Mouse (Mus musculus): ENCODE results near the gene Brms1. TPM values are rescaled to one million over a fixed set of nuclear protein-coding genes. Genes with fewer than 3 reads are reported as not detected.
"Not testable (repeated sequence)": the region's sequence is repeated elsewhere in the genome, so short reads cannot be mapped to it uniquely, and the experiment has no call there.

The Brms1 gene
- polyA plus RNA-seq, 1 experiment: 40.4 TPM

- no peak overlapping the region for H3K4me3 ChIP-seq (replicated peaks; ENCODE audit: extremely low read depth, low read depth, low read length)
- 68% methylated on average over 24 of the region's 24 CpGs for WGBS
- TF ChIP-seq POLR2A (IDR thresholded peaks at IDR 0.05; ENCODE audit: borderline replicate concordance, extremely low read depth, low read depth, low read length) (no peak), CTCF (IDR thresholded peaks at IDR 0.05; ENCODE audit: insufficient read depth, low read length) (no peak)
- H3K4me1 ChIP-seq (ENCODE audit: control insufficient read depth, insufficient read depth, low read length): no peaks in the 10 kb centered on the region; the same call in 1 of the 2 replicates
- no peak for DNase-seq
Measured at GRCm38 (mm10) chr19:5082596-5082995, 41.4 kb downstream of the Brms1 start.

DNA sequence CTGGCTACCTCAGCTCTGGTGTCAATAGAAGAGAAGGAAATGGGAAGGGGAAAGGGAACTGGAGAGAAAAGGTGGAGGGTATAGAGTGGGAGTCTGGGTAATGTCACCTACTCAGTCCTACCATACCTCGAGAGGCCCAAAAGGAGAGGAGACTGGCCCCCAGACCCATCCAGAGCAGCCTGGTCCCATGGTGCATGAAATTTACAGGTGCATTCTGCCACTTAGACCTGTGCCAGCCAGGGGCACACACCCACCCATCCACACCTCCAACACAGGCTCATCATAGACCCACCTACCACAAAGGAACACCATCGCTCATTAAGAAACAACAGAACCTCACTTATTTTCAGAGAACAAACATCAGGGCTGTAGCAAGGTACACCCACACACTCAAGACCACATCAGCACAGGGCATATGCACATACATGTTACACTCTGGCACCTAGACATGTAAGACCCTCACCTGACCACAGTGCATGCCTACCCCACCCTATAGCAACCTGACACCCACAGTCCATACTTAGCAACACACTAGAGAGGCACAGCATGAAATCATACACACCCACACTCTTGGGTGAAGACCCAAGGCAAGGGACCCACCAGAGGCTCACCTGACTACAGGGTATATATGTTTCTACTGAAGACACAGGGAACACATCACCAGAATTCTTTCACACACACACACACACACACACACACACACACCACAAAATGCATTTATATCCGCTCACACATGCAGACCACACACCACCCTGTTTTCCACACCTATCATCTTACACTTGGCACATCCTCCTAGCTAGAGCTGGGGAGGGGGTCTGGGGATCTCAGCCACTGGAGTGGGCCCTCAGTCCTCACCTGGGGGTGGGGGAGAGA, 43.0 kb downstream of the Brms1 start:
- no peak for DNase-seq
- 61% methylated on average over 3 of the region's 3 CpGs for WGBS
- Histone ChIP-seq H3K4me3 (replicated peaks; ENCODE audit: extremely low read depth, low read depth, low read length) (no peak overlapping the region), H3K4me1 (ENCODE audit: control insufficient read depth, insufficient read depth, low read length) (peaks cover 4% of the 10 kb centered on the region)
- no peak for TF ChIP-seq CTCF (IDR thresholded peaks at IDR 0.05; ENCODE audit: insufficient read depth, low read length)
- TF ChIP-seq POLR2A (IDR thresholded peaks at IDR 0.05; ENCODE audit: borderline replicate concordance, extremely low read depth, low read depth, low read length): no peak

GRCm38 (mm10) chr19:5084834-5085144, 43.6 kb downstream of the Brms1 start:
- Histone ChIP-seq H3K4me3 (replicated peaks; ENCODE audit: extremely low read depth, low read depth, low read length) (peak overlapping the region; percentile 52), H3K4me1 (ENCODE audit: control insufficient read depth, insufficient read depth, low read length) (peaks cover 5% of the 10 kb centered on the region)
- no peak for DNase-seq
- WGBS: 4% methylated on average over 15 of the region's 15 CpGs
- TF ChIP-seq POLR2A (IDR thresholded peaks at IDR 0.05; ENCODE audit: borderline replicate concordance, extremely low read depth, low read depth, low read length): no peak
- TF ChIP-seq CTCF (IDR thresholded peaks at IDR 0.05; ENCODE audit: insufficient read depth, low read length): no peak

DNA sequence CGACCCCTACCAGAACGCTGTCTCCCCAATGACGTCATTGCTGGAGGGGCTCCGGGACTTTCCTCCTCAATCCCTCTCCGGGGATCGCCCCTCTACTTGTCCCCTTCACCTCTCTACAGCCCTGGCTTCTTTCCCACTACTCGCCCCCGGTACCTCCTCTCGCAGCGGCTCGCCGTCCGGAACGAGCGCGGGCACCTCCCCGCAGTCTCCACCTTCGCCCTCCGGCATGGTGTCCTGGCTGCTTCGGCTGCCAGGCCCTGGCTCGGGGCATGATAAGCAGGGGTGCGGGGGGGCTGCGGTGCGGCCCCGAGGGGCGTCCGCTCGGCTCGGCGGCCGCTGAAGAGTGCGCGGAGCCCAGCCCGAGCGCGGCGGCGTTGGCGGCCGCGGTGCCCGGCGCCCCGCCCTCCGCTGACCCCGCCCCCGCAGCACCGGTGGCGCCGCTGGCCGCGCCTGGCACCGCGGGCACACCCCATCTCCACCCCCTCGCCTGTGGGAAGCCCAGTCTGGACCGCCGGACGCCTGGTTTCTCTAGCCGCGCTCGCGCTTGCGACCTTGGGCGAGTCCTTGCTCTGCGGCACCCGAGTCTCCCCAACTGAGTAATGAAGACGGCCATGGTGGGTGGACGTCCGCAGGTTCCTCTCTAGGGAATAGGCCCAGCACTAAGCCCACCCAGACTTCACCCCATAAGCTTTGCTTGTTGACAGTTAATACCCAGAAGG, 44.1 kb downstream of the Brms1 start, which contains the start of gene Tmem151a:
Tmem151a (minus strand) TSS at position 387 of the 719 bp plus-strand sequence.
- peak within 1 kb of the TSS; percentile 52 for H3K4me3 ChIP-seq (replicated peaks; ENCODE audit: extremely low read depth, low read depth, low read length)
- peak; percentile 49 for DNase-seq
- peaks cover 5% of the 10 kb centered on the region for H3K4me1 ChIP-seq (ENCODE audit: control insufficient read depth, insufficient read depth, low read length)
- TF ChIP-seq CTCF (IDR thresholded peaks at IDR 0.05; ENCODE audit: insufficient read depth, low read length) (no peak), POLR2A (IDR thresholded peaks at IDR 0.05; ENCODE audit: borderline replicate concordance, extremely low read depth, low read depth, low read length) (no peak)
- under 1% methylated on average over 68 of the region's 69 CpGs for WGBS

- DNase-seq; H3K4me1 ChIP-seq (ENCODE audit: control insufficient read depth, insufficient read depth, low read length); H3K4me3 ChIP-seq (replicated peaks; ENCODE audit: extremely low read depth, low read depth, low read length): not testable (repeated sequence)
- 51% methylated on average over 4 of the region's 4 CpGs for WGBS
Measured at GRCm38 (mm10) chr19:5086533-5086932, 45.4 kb downstream of the Brms1 start.

DNA sequence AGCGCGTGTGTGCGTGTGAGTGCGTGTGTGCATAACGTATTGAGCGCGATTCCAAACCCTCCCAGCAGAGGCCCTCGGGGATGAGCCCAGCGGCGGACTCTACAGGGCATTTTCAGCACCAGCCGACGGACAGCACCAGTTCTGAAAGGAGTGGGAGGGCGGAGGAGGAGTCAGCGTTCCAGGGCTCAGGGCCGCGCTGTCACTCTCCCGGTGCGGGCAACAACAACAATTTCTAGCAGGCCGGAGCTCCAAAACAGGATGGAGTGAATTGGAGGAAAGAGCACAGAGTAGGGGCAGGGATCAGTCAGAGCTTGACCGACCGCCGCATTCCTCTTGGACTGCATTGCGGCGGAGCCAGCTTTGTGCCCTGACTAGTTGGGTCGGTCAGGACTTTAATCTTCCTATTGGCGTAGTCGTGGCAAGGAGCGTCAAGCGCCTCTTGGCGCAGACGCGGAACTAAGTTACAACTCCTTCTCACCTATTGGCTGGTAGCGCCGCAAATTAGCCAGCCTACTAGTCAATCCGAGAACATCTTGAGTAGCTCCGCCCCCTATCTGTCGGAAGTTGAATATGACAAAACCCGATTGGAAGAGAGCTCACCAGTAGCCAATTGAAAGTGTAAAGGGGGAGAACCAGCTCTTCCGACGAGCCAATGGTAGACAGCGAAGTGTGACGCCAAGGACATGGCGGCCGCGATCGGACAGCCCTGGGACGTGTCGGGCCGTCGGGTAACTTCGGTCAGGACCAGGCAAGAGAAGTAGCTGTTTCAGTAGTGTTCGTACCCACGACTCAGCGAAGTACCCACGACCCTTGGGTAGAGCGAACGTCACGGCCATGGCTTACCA, 47.0 kb downstream of the Brms1 start, which contains the start of gene Yif1a:
Yif1a (plus strand) TSS at position 655 of the 845 bp plus-strand sequence.
- TF ChIP-seq POLR2A (IDR thresholded peaks at IDR 0.05; ENCODE audit: borderline replicate concordance, extremely low read depth, low read depth, low read length) (peak; percentile 95), CTCF (IDR thresholded peaks at IDR 0.05; ENCODE audit: insufficient read depth, low read length) (peak; percentile 55)
- peaks cover 5% of the 10 kb centered on the region for H3K4me1 ChIP-seq (ENCODE audit: control insufficient read depth, insufficient read depth, low read length)
- WGBS: under 1% methylated on average over 58 of the region's 58 CpGs
- DNase-seq: peak; percentile 92
- H3K4me3 ChIP-seq (replicated peaks; ENCODE audit: extremely low read depth, low read depth, low read length): peak within 1 kb of the TSS; percentile 99

DNA sequence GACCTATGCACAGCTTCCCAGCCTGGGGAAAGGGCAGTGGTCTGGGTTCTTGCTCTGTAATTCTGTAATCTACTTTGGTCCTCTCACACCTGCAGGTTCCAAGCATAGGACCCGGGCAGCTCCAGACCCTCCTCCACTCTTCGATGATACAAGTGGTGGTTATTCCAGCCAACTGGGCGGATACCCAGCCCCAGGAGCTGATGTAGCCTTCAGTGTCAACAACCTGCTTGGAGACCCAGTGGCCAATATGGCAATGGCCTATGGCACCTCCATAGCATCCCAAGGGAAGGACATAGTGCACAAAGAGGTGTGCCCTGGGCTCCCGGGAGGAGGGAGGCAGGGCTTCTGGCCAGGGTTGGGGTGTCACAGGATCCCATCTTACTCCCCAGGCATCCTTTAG, 48.2 kb downstream of the Brms1 start:
- TF ChIP-seq POLR2A (IDR thresholded peaks at IDR 0.05; ENCODE audit: borderline replicate concordance, extremely low read depth, low read depth, low read length): no peak
- no peak for TF ChIP-seq CTCF (IDR thresholded peaks at IDR 0.05; ENCODE audit: insufficient read depth, low read length)
- Histone ChIP-seq H3K4me3 (replicated peaks; ENCODE audit: extremely low read depth, low read depth, low read length) (no peak overlapping the region), H3K4me1 (ENCODE audit: control insufficient read depth, insufficient read depth, low read length) (peaks cover 6% of the 10 kb centered on the region)
- DNase-seq: no peak
- 90% methylated on average over 4 of the region's 4 CpGs for WGBS

DNA sequence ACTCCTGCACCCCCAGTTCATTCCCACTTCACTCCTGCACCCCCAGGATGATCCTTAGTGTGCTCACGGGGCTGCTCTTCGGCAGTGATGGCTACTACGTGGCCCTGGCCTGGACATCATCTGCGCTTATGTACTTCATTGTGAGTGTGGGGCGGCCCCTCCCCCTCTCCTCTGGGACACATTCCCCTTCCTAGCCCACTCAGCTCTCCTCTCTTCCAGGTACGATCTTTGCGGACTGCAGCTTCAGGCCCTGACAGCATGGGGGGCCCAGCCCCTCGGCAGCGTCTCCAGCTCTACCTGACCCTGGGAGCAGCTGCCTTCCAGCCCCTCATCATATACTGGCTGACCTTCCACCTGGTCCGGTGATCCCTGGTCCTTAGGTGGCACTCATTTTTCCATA, 50.9 kb downstream of the Brms1 start:
- no peak overlapping the region for H3K4me3 ChIP-seq (replicated peaks; ENCODE audit: extremely low read depth, low read depth, low read length)
- TF ChIP-seq CTCF (IDR thresholded peaks at IDR 0.05; ENCODE audit: insufficient read depth, low read length): no peak
- no peak for TF ChIP-seq POLR2A (IDR thresholded peaks at IDR 0.05; ENCODE audit: borderline replicate concordance, extremely low read depth, low read depth, low read length)
- DNase-seq: no peak
- H3K4me1 ChIP-seq (ENCODE audit: control insufficient read depth, insufficient read depth, low read length): peaks cover 6% of the 10 kb centered on the region
- 91% methylated on average over 10 of the region's 10 CpGs for WGBS
